In genomic region chr10:69870947-69871346, GRCm38 (mm10) we compare ENCODE assay signal across 11 mouse cellular contexts.
A peak's percentile ranks its signal among the peaks of the same experiment; 100 is the strongest.
DNase-seq lines count a peak whose midpoint lies in the region; ATAC-seq and TF ChIP-seq lines count a peak whose summit lies in the region.
"Had no signal": no experiment of that assay in that cellular context is flagged by ENCODE, and none has a peak within 500 bp of the region (broad histone marks: within the 10 kb centered on the region; RNA-seq: fewer than 3 reads in every experiment).

No protein-coding gene starts in this region.

- no peaks in the 10 kb centered on the region for H3K9me3 ChIP-seq in forebrain, embryonic 16.5 days (ENCODE audit: control insufficient read depth, low read length)
- H3K9me3 ChIP-seq in forebrain, embryonic 12.5 days = no peaks in the 10 kb centered on the region
- H3K9me3 ChIP-seq: limb, embryonic 13.5 days; lung, embryonic 15.5 days had no signal

- H3K4me2 ChIP-seq in forebrain, embryonic 16.5 days (ENCODE audit: low read length) = no peak overlapping the region
- H3K4me2 ChIP-seq in forebrain, embryonic 12.5 days = no peak overlapping the region
- H3K4me2 ChIP-seq: limb, embryonic 13.5 days; lung, embryonic 15.5 days had no signal

- DNase-seq in layer of hippocampus, adult 2 months (ENCODE audit: low spot score in 2 of 2) = no peak
- no peak for DNase-seq in layer of hippocampus, adult 11-12 months (ENCODE audit: low spot score)
- DNase-seq in brain, adult 2 months (ENCODE audit: low read depth, low spot score) = peak; percentile 53
- DNase-seq in cerebellum, postnatal 36 days = peak; percentile 50 to 61
- no peak for DNase-seq in left cerebral cortex, adult 2 months (ENCODE audit: extremely low spot score in 1 of 2, low spot score in 2 of 2)
- no peak for DNase-seq in kidney, postnatal 10 days

- H3K4me3 ChIP-seq in forebrain, embryonic 16.5 days (replicated peaks; ENCODE audit: low read length) = no peak overlapping the region
- H3K4me3 ChIP-seq in forebrain, embryonic 12.5 days (replicated peaks) = no peak overlapping the region
- H3K4me3 ChIP-seq in layer of hippocampus, adult 2 months = peak overlapping the region; percentile 17; the same call in 1 of the 2 replicates
- H3K4me3 ChIP-seq in left cerebral cortex, adult 2 months = no peak overlapping the region
- H3K4me3 ChIP-seq: limb, embryonic 13.5 days; lung, embryonic 15.5 days had no signal

- intact Hi-C loops in left cerebral cortex, adult 2 months (cut with DNase I) = loop anchor here (1.0 to 5.0 kb wide), 3 partner anchors 18 to 426 kb away; no protein-coding TSS in a partner anchor

- H3K27ac ChIP-seq in forebrain, embryonic 16.5 days (ENCODE audit: low read length) = no peak overlapping the region
- no peak overlapping the region for H3K27ac ChIP-seq in forebrain, embryonic 12.5 days
- H3K27ac ChIP-seq in layer of hippocampus, adult 2 months = peak overlapping the region; percentile 43; the same call in 1 of the 2 replicates
- no peak overlapping the region for H3K27ac ChIP-seq in left cerebral cortex, adult 2 months
- H3K27ac ChIP-seq: limb, embryonic 13.5 days; lung, embryonic 15.5 days had no signal

- H3K36me3 ChIP-seq in forebrain, embryonic 16.5 days (ENCODE audit: control insufficient read depth, insufficient read depth) = no peaks in the 10 kb centered on the region; the same call in 1 of the 2 replicates
- no peaks in the 10 kb centered on the region; the same call in 1 of the 2 replicates for H3K36me3 ChIP-seq in forebrain, embryonic 12.5 days (replicated peaks)
- H3K36me3 ChIP-seq: G1E; limb, embryonic 13.5 days; lung, embryonic 15.5 days had no signal

- WGBS in forebrain, embryonic 16.5 days = 66% methylated on average over 14 of the region's 14 CpGs
- 86% methylated on average over 14 of the region's 14 CpGs for WGBS in forebrain, embryonic 12.5 days

- 0 out of 2 replicates have a peak, but pooled peaks have one; percentile 30 for ATAC-seq in forebrain, embryonic 16.5 days
- ATAC-seq in forebrain, embryonic 12.5 days (ENCODE audit: low FRiP score) = no peak

- TF ChIP-seq CTCF in layer of hippocampus, adult 2 months (conservative IDR thresholded peaks at IDR 0.05) = no peak
- TF ChIP-seq CTCF in left cerebral cortex, adult 2 months (IDR thresholded peaks at IDR 0.05) = no peak

- H3K4me1 ChIP-seq in forebrain, embryonic 16.5 days (replicated peaks; ENCODE audit: control insufficient read depth, insufficient read depth, low read length) = peaks cover 2% of the 10 kb centered on the region; the same call in 1 of the 2 replicates
- H3K4me1 ChIP-seq in forebrain, embryonic 12.5 days = peaks cover 2% of the 10 kb centered on the region

- H3K9ac ChIP-seq in forebrain, embryonic 16.5 days (replicated peaks; ENCODE audit: low read depth, low read length) = no peak overlapping the region
- no peak overlapping the region for H3K9ac ChIP-seq in forebrain, embryonic 12.5 days
- H3K9ac ChIP-seq: limb, embryonic 13.5 days; lung, embryonic 15.5 days had no signal

- H3K27me3 ChIP-seq in forebrain, embryonic 16.5 days (replicated peaks; ENCODE audit: control insufficient read depth, insufficient read depth, low read length) = no peaks in the 10 kb centered on the region
- no peaks in the 10 kb centered on the region for H3K27me3 ChIP-seq in forebrain, embryonic 12.5 days
- H3K27me3 ChIP-seq: limb, embryonic 13.5 days; lung, embryonic 15.5 days had no signal

Comparison
In these comparisons a context has a peak if more than half of its experiments do, and no peak if none do; other contexts are left out.
1. DNase-seq: peak in brain, adult 2 months (single experiment) and cerebellum, postnatal 36 days (2 of 2); none in layer of hippocampus, adult 2 months (0 of 2), layer of hippocampus, adult 11-12 months (single experiment), left cerebral cortex, adult 2 months (0 of 2) and kidney, postnatal 10 days (single experiment).